Mouse (Mus musculus) E14TG2a.4 (cell line): ENCODE measurements around the gene Ip6k3.

Experiments used
- H3K27me3 ChIP-seq: 2 replicates; pipeline ENCODE4 v1.6.1; 2014; ENCODE audit warnings: low read length, control low read depth; ENCODE audit not compliant: insufficient read depth
- H3K36me3 ChIP-seq: 2 replicates; pipeline ENCODE4 v1.6.1; 2014; ENCODE audit warnings: low read length, control low read depth; ENCODE audit not compliant: insufficient read depth
- H3K4me1 ChIP-seq: replicated peaks from 2 replicates; pipeline ENCODE4 v1.6.1; 2014; ENCODE audit warnings: low read depth, low read length, control low read depth
- H3K4me3 ChIP-seq: replicated peaks from 2 replicates; pipeline ENCODE4 v1.5.1; 2014; ENCODE audit warnings: mild to moderate bottlenecking, low read length
- H3K9me3 ChIP-seq: 2 replicates; pipeline ENCODE4 v1.6.1; 2014; ENCODE audit warnings: low read length, control low read depth
- CTCF ChIP-seq: conservative IDR thresholded peaks from 2 replicates; pipeline ENCODE4 v1.5.1; 2014; ENCODE audit warnings: low read length
- NANOG ChIP-seq: IDR thresholded peaks from 2 replicates; pipeline ENCODE4 v1.6.1; 2014; ENCODE audit warnings: borderline replicate concordance, low read length, mixed read lengths
- POU5F1 ChIP-seq: IDR thresholded peaks from 2 replicates; pipeline ENCODE4 v1.6.1; 2014; ENCODE audit warnings: low read length, borderline replicate concordance

The Ip6k3 gene

GRCm38 (mm10) chr17:27101675-27102074 is 65.9 kb downstream of the Ip6k3 start:
- Histone ChIP-seq H3K4me1 (peaks cover 88% of the 10 kb centered on the region), H3K9me3 (no peaks in the 10 kb centered on the region), H3K4me3 (no peak overlapping the region), H3K27me3 (no peaks in the 10 kb centered on the region), H3K36me3 (peaks cover 72% of the 10 kb centered on the region)
- TF ChIP-seq CTCF (no peak), NANOG (no peak), POU5F1 (no peak)

DNA sequence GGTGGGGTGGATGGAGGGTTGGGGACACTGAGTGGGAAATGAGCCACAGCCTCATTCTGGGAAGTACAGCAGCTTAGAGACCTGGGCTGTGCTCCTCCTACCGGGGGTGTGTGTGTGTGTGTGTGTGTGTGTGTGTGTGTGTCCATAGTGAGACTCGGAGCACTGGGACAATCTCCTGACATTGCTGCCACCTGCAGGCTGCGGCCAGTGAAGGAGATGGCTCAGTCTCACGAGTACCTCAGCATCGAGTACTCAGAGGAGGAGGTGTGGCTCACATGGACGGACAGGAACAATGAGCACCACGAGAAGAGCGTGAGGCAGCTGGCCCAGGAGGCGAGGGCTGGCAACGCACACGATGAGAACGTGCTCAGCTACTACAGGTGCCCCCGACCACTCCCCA is 71.9 kb downstream of the Ip6k3 start:
- Histone ChIP-seq H3K4me1 (peaks cover 52% of the 10 kb centered on the region), H3K9me3 (no peaks in the 10 kb centered on the region), H3K4me3 (no peak overlapping the region), H3K27me3 (no peaks in the 10 kb centered on the region), H3K36me3 (peaks cover 79% of the 10 kb centered on the region)
- TF ChIP-seq CTCF: no peak; the same call in 1 of the 2 replicates
- TF ChIP-seq POU5F1: no peak
- TF ChIP-seq NANOG: no peak
